8 mouse cellular contexts compared by ENCODE assay signal in the genomic region with DNA sequence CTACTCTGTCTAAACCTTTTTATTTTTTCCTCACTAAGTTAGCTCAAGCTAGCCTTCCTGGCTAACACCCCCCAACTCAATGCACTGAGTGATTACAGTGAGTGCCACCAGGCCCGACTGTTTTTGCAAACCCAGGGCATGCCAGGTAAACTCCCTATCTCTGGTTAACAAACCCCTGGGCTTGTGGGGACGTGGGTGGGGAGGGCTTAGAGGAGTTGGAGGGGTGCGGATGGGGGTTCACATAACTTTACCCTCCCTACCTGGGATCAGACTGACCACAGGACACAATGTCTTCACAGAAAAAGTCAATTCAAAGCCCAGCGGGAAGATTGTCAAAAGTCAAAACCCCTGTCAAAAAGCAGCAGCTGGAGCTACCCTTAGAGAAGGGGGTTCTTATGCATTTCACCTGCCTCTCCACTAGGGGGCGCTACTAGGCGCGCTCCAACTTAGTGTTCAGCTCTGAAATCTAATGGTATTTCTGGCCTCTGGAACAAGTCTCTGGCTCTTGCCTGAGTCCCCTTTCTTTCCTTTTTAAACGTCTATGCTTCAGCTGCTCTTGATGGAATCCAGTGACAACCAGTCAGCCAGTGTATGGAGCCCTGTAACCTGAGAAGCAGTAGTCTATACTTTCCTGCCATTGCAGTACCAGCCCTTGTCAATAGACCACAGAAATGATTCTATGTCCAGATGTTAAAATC. TPM values are rescaled to one million over a fixed set of nuclear protein-coding genes. Genes with fewer than 3 reads are reported as not detected.
A peak's percentile ranks its signal among the peaks of the same experiment; 100 is the strongest.
DNase-seq lines count a peak whose midpoint lies in the region; ATAC-seq and TF ChIP-seq lines count a peak whose summit lies in the region.

No protein-coding gene starts in this region.

- no peak for TF ChIP-seq EP300 in heart, postnatal 0 days (IDR thresholded peaks at IDR 0.05; ENCODE audit: low read depth)

- intact Hi-C loops in left cerebral cortex, postnatal 14 days (cut with DNase I) = loop anchor here (5.0 kb wide), 2 partner anchors 45 to 75 kb away; no protein-coding TSS in a partner anchor

- peaks cover 4% of the 10 kb centered on the region; the same call in 1 of the 2 replicates for H3K36me3 ChIP-seq in hindbrain, embryonic 11.5 days (ENCODE audit: control insufficient read depth, insufficient read depth, low read length)
- peaks cover 16% of the 10 kb centered on the region for H3K36me3 ChIP-seq in hindbrain, embryonic 12.5 days
- peaks cover 20% of the 10 kb centered on the region for H3K36me3 ChIP-seq in heart, postnatal 0 days (replicated peaks; ENCODE audit: control insufficient read depth, insufficient read depth, low read length)

- TF ChIP-seq CTCF in heart, postnatal 0 days (IDR thresholded peaks at IDR 0.05; ENCODE audit: low read depth) = peak; percentile 85

- H3K4me2 ChIP-seq in hindbrain, embryonic 11.5 days (replicated peaks; ENCODE audit: low read depth, low read length) = no peak overlapping the region
- H3K4me2 ChIP-seq in hindbrain, embryonic 12.5 days (replicated peaks) = no peak overlapping the region
- H3K4me2 ChIP-seq in heart, postnatal 0 days (ENCODE audit: low read depth, low read length) = no peak overlapping the region

- WGBS in hindbrain, embryonic 11.5 days = 29% methylated on average over 8 of the region's 8 CpGs
- WGBS in hindbrain, embryonic 12.5 days = 27% methylated on average over 8 of the region's 8 CpGs
- 27% methylated on average over 8 of the region's 8 CpGs for WGBS in heart, postnatal 0 days

- no peak overlapping the region for H3K27ac ChIP-seq in hindbrain, embryonic 11.5 days (ENCODE audit: low read depth, low read length)
- H3K27ac ChIP-seq in hindbrain, embryonic 12.5 days = no peak overlapping the region
- no peak overlapping the region for H3K27ac ChIP-seq in heart, postnatal 0 days (ENCODE audit: low read depth)

- H3K27me3 ChIP-seq in hindbrain, embryonic 11.5 days (ENCODE audit: control insufficient read depth, insufficient read depth, low read length) = no peaks in the 10 kb centered on the region
- no peaks in the 10 kb centered on the region for H3K27me3 ChIP-seq in hindbrain, embryonic 12.5 days
- H3K27me3 ChIP-seq in heart, postnatal 0 days (ENCODE audit: control insufficient read depth, insufficient read depth, low read length) = no peaks in the 10 kb centered on the region

- ATAC-seq in hindbrain, embryonic 11.5 days (ENCODE audit: low FRiP score) = no peak
- ATAC-seq in hindbrain, embryonic 12.5 days (ENCODE audit: low FRiP score) = no peak
- peak; percentile 44; the same call in 1 of the 2 replicates for ATAC-seq in heart, postnatal 0 days (ENCODE audit: insufficient read depth, low read depth)
- peak; percentile 79 for ATAC-seq in megakaryocyte-erythroid progenitor cell, adult 5-6 weeks (replicated peaks; ENCODE audit: low FRiP score, low TSS enrichment, poor library complexity, severe bottlenecking)

- H3K9me3 ChIP-seq in hindbrain, embryonic 11.5 days (ENCODE audit: control insufficient read depth, low read length) = no peaks in the 10 kb centered on the region
- H3K9me3 ChIP-seq in hindbrain, embryonic 12.5 days (replicated peaks) = no peaks in the 10 kb centered on the region
- no peaks in the 10 kb centered on the region for H3K9me3 ChIP-seq in heart, postnatal 0 days (replicated peaks; ENCODE audit: control insufficient read depth, low read length)

- H3K4me1 ChIP-seq in hindbrain, embryonic 11.5 days (replicated peaks; ENCODE audit: control insufficient read depth, insufficient read depth, low read length) = no peaks in the 10 kb centered on the region
- no peaks in the 10 kb centered on the region for H3K4me1 ChIP-seq in hindbrain, embryonic 12.5 days
- no peaks in the 10 kb centered on the region for H3K4me1 ChIP-seq in heart, postnatal 0 days (ENCODE audit: control insufficient read depth, insufficient read depth)

- DNase-seq in hindbrain, embryonic 11.5 days (ENCODE audit: low spot score) = peak; percentile 75
- DNase-seq in MN1 (ENCODE audit: low spot score) = peak; percentile 34
- DNase-seq in cerebellum, adult 8-10 months = peak; percentile 38
- DNase-seq in heart, postnatal 0 days (ENCODE audit: low spot score) = peak; percentile 42
- peak; percentile 41 to 45 for DNase-seq in left cerebral cortex, postnatal 14 days (ENCODE audit: low spot score in 2 of 2)
- peak; percentile 44 for DNase-seq in thymus, postnatal 0 days (ENCODE audit: low spot score)

- H3K9ac ChIP-seq in hindbrain, embryonic 11.5 days (ENCODE audit: low read depth, low read length) = no peak overlapping the region
- H3K9ac ChIP-seq in hindbrain, embryonic 12.5 days = no peak overlapping the region
- H3K9ac ChIP-seq in heart, postnatal 0 days (replicated peaks; ENCODE audit: low read depth, low read length) = no peak overlapping the region

- H3K4me3 ChIP-seq in hindbrain, embryonic 11.5 days (ENCODE audit: low read depth, low read length) = no peak overlapping the region
- no peak overlapping the region for H3K4me3 ChIP-seq in hindbrain, embryonic 12.5 days
- no peak overlapping the region for H3K4me3 ChIP-seq in heart, postnatal 0 days (ENCODE audit: low read depth, low read length)

RNA-seq across cellular contexts. Expression of a gene that starts 12.1 kb away (rescaled TPM):
- 27.2 and 31.8 TPM in 2 replicates for polyA plus RNA-seq in hindbrain, embryonic 11.5 days (2014; fragmentation: Nextera tagmentation; extraction: Ambion mirVana)
- 28.7 and 29.7 TPM in 2 replicates for polyA plus RNA-seq in hindbrain, embryonic 12.5 days (2016; fragmentation: Nextera tagmentation; extraction: Ambion mirVana)
- total RNA-seq in heart, postnatal 0 days (2014; rRNA removed; ENCODE audit: low replicate concordance) = 11.3 and 14.8 TPM in 2 replicates
- 9.9 and 11.6 TPM in 2 replicates for polyA plus RNA-seq in heart, postnatal 0 days (2015; fragmentation: Nextera tagmentation; extraction: Ambion mirVana)
- 10 to 100 TPM; 10.7 to 11.5 TPM for total RNA-seq in left cerebral cortex, postnatal 14 days (2021)
- 21.9 and 34.7 TPM in 2 replicates for total RNA-seq in megakaryocyte-erythroid progenitor cell, adult 5-6 weeks (2014; fragmentation: Nextera tagmentation)
- 53.6 and 67.5 TPM in 2 replicates for total RNA-seq in megakaryocyte-erythroid progenitor cell, adult 5-6 weeks (2017)
- polyA plus RNA-seq in thymus, postnatal 0 days (2015; fragmentation: Nextera tagmentation; extraction: Ambion mirVana) = 29.8 and 38.2 TPM in 2 replicates

RNA-seq across cellular contexts. Expression of a gene that starts 19.0 kb away (rescaled TPM):
- polyA plus RNA-seq in hindbrain, embryonic 11.5 days (2014; fragmentation: Nextera tagmentation; extraction: Ambion mirVana) = 41.3 and 46.4 TPM in 2 replicates
- polyA plus RNA-seq in hindbrain, embryonic 12.5 days (2016; fragmentation: Nextera tagmentation; extraction: Ambion mirVana) = 40.7 and 42.6 TPM in 2 replicates
- total RNA-seq in heart, postnatal 0 days (2014; rRNA removed; ENCODE audit: low replicate concordance) = 17.4 and 22.5 TPM in 2 replicates
- polyA plus RNA-seq in heart, postnatal 0 days (2015; fragmentation: Nextera tagmentation; extraction: Ambion mirVana) = 16.8 and 18.5 TPM in 2 replicates
- 10 to 100 TPM; 51.2 to 54.6 TPM for total RNA-seq in left cerebral cortex, postnatal 14 days (2021)
- 25.3 and 33.9 TPM in 2 replicates for total RNA-seq in megakaryocyte-erythroid progenitor cell, adult 5-6 weeks (2014; fragmentation: Nextera tagmentation)
- total RNA-seq in megakaryocyte-erythroid progenitor cell, adult 5-6 weeks (2017) = 24.7 and 33.1 TPM in 2 replicates
- polyA plus RNA-seq in thymus, postnatal 0 days (2015; fragmentation: Nextera tagmentation; extraction: Ambion mirVana) = 17.0 and 19.5 TPM in 2 replicates

RNA-seq across cellular contexts. Expression of a gene that starts 24.6 kb away (rescaled TPM):
- not detected in 2 replicates for polyA plus RNA-seq in hindbrain, embryonic 11.5 days (2014; fragmentation: Nextera tagmentation; extraction: Ambion mirVana)
- polyA plus RNA-seq in hindbrain, embryonic 12.5 days (2016; fragmentation: Nextera tagmentation; extraction: Ambion mirVana) = not detected in 2 replicates
- not detected in 2 replicates for total RNA-seq in heart, postnatal 0 days (2014; rRNA removed; ENCODE audit: low replicate concordance)
- polyA plus RNA-seq in heart, postnatal 0 days (2015; fragmentation: Nextera tagmentation; extraction: Ambion mirVana) = not detected in 2 replicates
- total RNA-seq in left cerebral cortex, postnatal 14 days (2021) = not detected
- not detected in 2 replicates for total RNA-seq in megakaryocyte-erythroid progenitor cell, adult 5-6 weeks (2014; fragmentation: Nextera tagmentation)
- not detected in 2 replicates for total RNA-seq in megakaryocyte-erythroid progenitor cell, adult 5-6 weeks (2017)
- 0.09 TPM in 1 of 2 replicates, not detected in the other for polyA plus RNA-seq in thymus, postnatal 0 days (2015; fragmentation: Nextera tagmentation; extraction: Ambion mirVana)

RNA-seq across cellular contexts. Expression of a gene that starts 41.6 kb away (rescaled TPM):
- 12.0 and 14.5 TPM in 2 replicates for polyA plus RNA-seq in hindbrain, embryonic 11.5 days (2014; fragmentation: Nextera tagmentation; extraction: Ambion mirVana)
- 16.9 and 18.6 TPM in 2 replicates for polyA plus RNA-seq in hindbrain, embryonic 12.5 days (2016; fragmentation: Nextera tagmentation; extraction: Ambion mirVana)
- total RNA-seq in heart, postnatal 0 days (2014; rRNA removed; ENCODE audit: low replicate concordance) = 25.9 and 30.5 TPM in 2 replicates
- 6.5 and 7.2 TPM in 2 replicates for polyA plus RNA-seq in heart, postnatal 0 days (2015; fragmentation: Nextera tagmentation; extraction: Ambion mirVana)
- total RNA-seq in left cerebral cortex, postnatal 14 days (2021) = 10 to 100 TPM; 23.8 to 32.3 TPM
- not detected in 2 replicates for total RNA-seq in megakaryocyte-erythroid progenitor cell, adult 5-6 weeks (2014; fragmentation: Nextera tagmentation)
- 0.11 TPM in 1 of 2 replicates, not detected in the other for total RNA-seq in megakaryocyte-erythroid progenitor cell, adult 5-6 weeks (2017)
- polyA plus RNA-seq in thymus, postnatal 0 days (2015; fragmentation: Nextera tagmentation; extraction: Ambion mirVana) = 2.2 and 2.3 TPM in 2 replicates

Comparison
In these comparisons a context has a peak if more than half of its experiments do, and no peak if none do; other contexts are left out.
1. ATAC-seq: peak in heart, postnatal 0 days (single experiment) and megakaryocyte-erythroid progenitor cell, adult 5-6 weeks (single experiment); none in hindbrain, embryonic 11.5 days (single experiment) and hindbrain, embryonic 12.5 days (single experiment).
2. Peak in every context shown above with its lines, with median percentiles within 50 percentile points of each other: DNase-seq.